Mouse (Mus musculus) hindbrain, embryonic 15.5 days (tissue): ENCODE data around the gene Spdya. TPM values are rescaled to one million over a fixed set of nuclear protein-coding genes. Genes with fewer than 3 reads are reported as not detected.
"Not testable (repeated sequence)": the region's sequence is repeated elsewhere in the genome, so short reads cannot be mapped to it uniquely, and the experiment has no call there.

Experiments used
- ATAC-seq: fragments of 200-750 bp; cut with Nextera tagmentation; 2 replicates; pipeline ENCODE4 v1.8.0; 2017; ENCODE audit warnings: low read depth, moderate number of reproducible peaks, moderate TSS enrichment; ENCODE audit not compliant: low FRiP score
- H3K27ac ChIP-seq: fragments of 300-500 bp; sonication (generic); replicated peaks from 2 replicates; pipeline ENCODE4 v1.5.1; 2015; ENCODE audit warnings: mild to moderate bottlenecking, inconsistent platforms
- H3K27me3 ChIP-seq: fragments of 300-500 bp; sonication (generic); 2 replicates; pipeline ENCODE4 v1.6.1; 2015; ENCODE audit warnings: control low read depth, inconsistent platforms
- H3K36me3 ChIP-seq: fragments of 300-500 bp; sonication (generic); 2 replicates; pipeline ENCODE4 v1.6.1; 2015; ENCODE audit warnings: control low read depth, inconsistent platforms
- H3K4me1 ChIP-seq: fragments of 300-500 bp; sonication (generic); replicated peaks from 2 replicates; pipeline ENCODE4 v1.6.1; 2015; ENCODE audit warnings: control low read depth, inconsistent platforms
- H3K4me2 ChIP-seq: fragments of 300-500 bp; sonication (generic); 2 replicates; pipeline ENCODE4 v1.6.1; 2015; ENCODE audit warnings: moderate library complexity, mild to moderate bottlenecking, inconsistent platforms
- H3K4me3 ChIP-seq: fragments of 300-500 bp; sonication (generic); 2 replicates; pipeline ENCODE4 v1.5.1; 2015; ENCODE audit warnings: mild to moderate bottlenecking, inconsistent platforms
- H3K9ac ChIP-seq: fragments of 300-500 bp; sonication (generic); 2 replicates; pipeline ENCODE4 v1.6.1; 2015; ENCODE audit warnings: inconsistent platforms
- H3K9me3 ChIP-seq: fragments of 300-500 bp; sonication (generic); 2 replicates; pipeline ENCODE4 v1.6.1; 2016; ENCODE audit warnings: control low read depth, inconsistent platforms
- WGBS: fragments of 180-500 bp; shearing (Covaris S2); methylation state at CpG from one replicate; pipeline ENCODE4 v1.1.7; 2015; 5-methylcytosine and 5-hydroxymethylcytosine counted together
- polyA plus RNA-seq: library from polyadenylated mRNA; unstranded; fragments of >200 nt; fragmentation: Nextera tagmentation; extraction: Ambion mirVana; gene quantifications from 2 replicates; pipeline ENCODE4 v1.2.1, GENCODE M21; 2015

Gene Spdya
- polyA plus RNA-seq, 1 experiment from 2014 or later, result 1.5 TPM

DNA sequence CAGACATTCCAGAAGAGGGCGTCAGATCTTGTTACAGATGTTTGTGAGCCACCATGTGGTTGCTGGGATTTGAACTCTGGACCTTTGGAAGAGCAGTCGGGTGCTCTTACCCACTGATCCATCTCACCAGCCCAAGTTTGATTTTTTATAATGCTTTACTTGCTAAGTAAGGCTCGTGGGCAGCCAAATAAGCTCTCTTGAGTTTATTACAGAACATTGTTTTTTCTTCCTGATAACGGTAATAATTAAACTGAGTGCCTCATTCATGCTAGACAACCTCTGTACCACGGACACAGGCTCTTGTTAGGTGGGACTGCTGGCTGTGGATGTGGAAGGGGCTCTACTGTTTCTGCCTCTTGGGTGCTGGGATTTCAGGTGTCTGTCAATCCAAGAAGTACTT is 87.2 kb downstream of the Spdya start:
- not testable (repeated sequence) for H3K27ac ChIP-seq, H3K9me3 ChIP-seq, H3K4me1 ChIP-seq, H3K4me3 ChIP-seq, H3K9ac ChIP-seq, ATAC-seq, H3K27me3 ChIP-seq, H3K4me2 ChIP-seq
- 91% methylated on average over 5 of the region's 5 CpGs for WGBS
- H3K36me3 ChIP-seq, result peaks cover 68% of the 10 kb centered on the region

Other genes with a start within 250 kb of the Spdya start
- gene Emilin2, start 240.1 kb upstream of the Spdya start, polyA plus RNA-seq, result 2.4 TPM in 2 replicates
- gene Gm4707, start 92.1 kb upstream of the Spdya start, polyA plus RNA-seq, result 2.7 and 3.9 TPM in 2 replicates
- gene Smchd1, start 76.7 kb upstream of the Spdya start, polyA plus RNA-seq, result 44.0 and 48.9 TPM in 2 replicates
- gene Ndc80, start 25.2 kb upstream of the Spdya start, polyA plus RNA-seq, result 8.1 and 9.9 TPM in 2 replicates
- 43.2 and 45.4 TPM in 2 replicates for gene Wdr43, start 63.8 kb downstream of the Spdya start, polyA plus RNA-seq
- 0.45 and 0.75 TPM in 2 replicates for gene Togaram2, start 121.2 kb downstream of the Spdya start, polyA plus RNA-seq
- gene Pcare, start 200.8 kb downstream of the Spdya start, polyA plus RNA-seq, result not detected in 2 replicates
- gene Clip4, start 216.4 kb downstream of the Spdya start, polyA plus RNA-seq, result 14.4 and 16.2 TPM in 2 replicates